Mouse (Mus musculus) embryonic facial prominence, embryonic 10.5 days (tissue): ENCODE measurements at regions not wholly inside any gene's neighbourhood (a gene's known extent, or its start where the extent isn't known, plus 50 kb on each side); places are given as distances from the start of the nearest gene placed in this dataset.
A peak's percentile ranks its signal among the peaks of the same experiment; 100 is the strongest.

Experiments
- DNase-seq: peaks from one replicate; pipeline ENCODE4 v3.0.0-alpha.2; 2017; ENCODE audit warnings: low spot score
- H3K27ac ChIP-seq: fragments of 300-500 bp; sonication (generic); replicated peaks from 2 replicates; pipeline ENCODE4 v1.5.1; 2016; ENCODE audit warnings: mild to moderate bottlenecking
- H3K27me3 ChIP-seq: fragments of 300-500 bp; sonication (generic); replicated peaks from 2 replicates; pipeline ENCODE4 v1.6.1; 2016; ENCODE audit warnings: low read depth, mild to moderate bottlenecking; ENCODE audit not compliant: poor library complexity, severe bottlenecking
- H3K36me3 ChIP-seq: fragments of 300-500 bp; sonication (generic); replicated peaks from 2 replicates; pipeline ENCODE4 v1.6.1; 2016; ENCODE audit warnings: mild to moderate bottlenecking, moderate library complexity
- H3K4me1 ChIP-seq: fragments of 300-500 bp; sonication (generic); 2 replicates; pipeline ENCODE4 v1.6.1; 2016
- H3K4me3 ChIP-seq: fragments of 300-500 bp; sonication (generic); 2 replicates; pipeline ENCODE4 v1.5.1; 2016; ENCODE audit warnings: mild to moderate bottlenecking, moderate library complexity
- H3K9me3 ChIP-seq: fragments of 300-500 bp; sonication (generic); 2 replicates; pipeline ENCODE4 v1.6.1; 2016; ENCODE audit warnings: mild to moderate bottlenecking
- whole genome bisulfite sequencing: fragments of 180-500 bp; shearing (Covaris S2); methylation state at CpG from one replicate; pipeline ENCODE4 v1.1.7; 2016; 5-methylcytosine and 5-hydroxymethylcytosine counted together

DNA sequence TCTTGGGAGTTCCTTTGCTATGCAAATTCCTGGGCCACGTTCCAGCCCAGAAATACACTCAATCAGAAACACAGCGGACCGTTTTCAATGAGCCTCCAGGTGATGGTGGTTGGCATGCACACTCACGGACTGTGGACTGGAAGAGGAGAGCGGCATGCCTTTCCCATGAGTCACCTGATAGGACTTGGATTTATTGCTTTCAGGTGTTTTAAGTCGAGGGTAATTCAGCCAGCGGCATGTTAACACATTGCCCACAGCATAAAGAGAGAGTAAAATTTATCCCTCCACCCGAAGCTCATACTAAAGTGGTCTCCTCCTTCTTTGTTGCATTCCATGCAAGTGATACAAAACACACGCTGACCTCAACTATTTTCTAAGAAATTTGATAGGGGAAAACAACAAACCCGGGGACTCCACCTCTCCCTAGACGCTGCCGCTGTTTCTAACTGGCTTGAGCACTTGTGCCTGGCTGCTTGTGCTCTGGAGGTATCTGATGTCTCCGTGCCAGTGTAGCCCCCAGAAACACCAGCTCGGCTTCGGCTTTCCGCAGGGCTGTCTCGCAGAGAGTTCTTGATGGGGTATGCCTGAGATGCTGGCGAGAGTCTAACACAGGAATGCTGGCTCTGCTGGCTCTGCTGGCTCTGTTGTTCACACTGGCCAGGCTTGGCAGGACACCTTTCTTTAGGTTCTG, 208.4 kb upstream of the Tgfbr2 start:
- WGBS: 28% methylated on average over 18 of the region's 18 CpGs
- DNase-seq: peak; percentile 60
- Histone ChIP-seq H3K4me1 (peaks cover 19% of the 10 kb centered on the region), H3K27ac (peak overlapping the region; percentile 81), H3K27me3 (no peaks in the 10 kb centered on the region), H3K36me3 (no peaks in the 10 kb centered on the region), H3K9me3 (no peaks in the 10 kb centered on the region), H3K4me3 (peak overlapping the region; percentile 38; the same call in 1 of the 2 replicates)

DNA sequence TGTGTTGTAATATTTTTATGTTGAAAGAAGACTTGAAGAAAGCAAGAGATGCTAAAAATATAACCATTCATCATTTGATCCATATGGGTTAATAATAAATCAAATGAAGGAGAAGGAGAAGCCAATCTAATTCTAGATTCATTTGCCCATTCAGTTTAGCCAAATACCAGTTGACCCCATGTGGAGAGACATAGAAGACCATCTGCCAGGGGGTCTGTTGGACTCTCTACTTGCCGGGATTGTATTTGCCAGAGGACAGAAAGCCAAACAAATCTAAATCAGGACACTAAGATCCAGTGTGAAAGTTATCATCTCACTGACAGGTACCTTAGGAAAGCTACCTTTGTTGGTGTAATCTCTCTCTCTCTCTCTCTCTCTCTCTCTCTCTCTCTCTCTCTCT, 202.5 kb upstream of the Tgfbr2 start:
- H3K27me3 ChIP-seq: no peaks in the 10 kb centered on the region
- no peak for DNase-seq
- no peaks in the 10 kb centered on the region for H3K9me3 ChIP-seq
- H3K4me3 ChIP-seq: no peak overlapping the region
- H3K4me1 ChIP-seq: no peaks in the 10 kb centered on the region
- H3K36me3 ChIP-seq: no peaks in the 10 kb centered on the region
- no peak overlapping the region for H3K27ac ChIP-seq
- WGBS: 73% methylated on average over 1 of the region's 1 CpGs

DNA sequence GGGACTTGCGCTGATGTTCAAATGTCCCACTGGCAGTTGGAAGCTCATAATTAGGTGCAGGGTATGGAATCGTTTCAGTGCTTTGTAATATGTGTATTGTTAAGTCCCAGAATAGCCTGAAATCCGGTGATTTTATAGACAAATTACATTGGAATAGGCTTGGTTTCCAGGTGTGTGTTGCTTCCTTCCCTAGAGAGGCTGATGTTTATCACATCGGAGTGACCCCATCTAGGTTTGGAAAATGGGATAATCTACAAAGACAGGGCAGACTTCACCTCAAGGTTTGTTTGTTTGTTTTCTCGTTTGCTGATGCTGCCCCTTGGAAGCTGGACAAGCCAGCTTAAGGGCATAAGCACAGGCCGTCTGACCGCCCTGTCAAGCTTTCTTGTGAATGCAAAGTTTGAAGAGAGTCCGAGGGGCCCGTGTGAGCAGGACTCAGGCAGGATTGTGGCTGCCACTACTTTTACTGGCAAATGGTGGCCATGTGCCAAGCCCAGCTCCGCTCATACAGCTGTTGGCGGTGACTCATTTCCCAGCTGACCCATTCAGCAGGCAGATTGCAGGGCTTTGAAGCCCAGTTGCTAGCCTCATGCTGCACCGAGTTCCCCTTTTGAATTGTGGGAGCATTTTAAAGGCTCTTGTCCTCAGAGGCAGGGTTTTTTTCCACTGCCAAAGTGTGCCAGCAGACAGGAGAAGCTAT, 200.6 kb upstream of the Tgfbr2 start:
- Histone ChIP-seq H3K27ac (no peak overlapping the region), H3K4me3 (no peak overlapping the region), H3K9me3 (no peaks in the 10 kb centered on the region), H3K36me3 (no peaks in the 10 kb centered on the region), H3K4me1 (no peaks in the 10 kb centered on the region), H3K27me3 (no peaks in the 10 kb centered on the region)
- DNase-seq: no peak
- 79% methylated on average over 12 of the region's 12 CpGs for WGBS

DNA sequence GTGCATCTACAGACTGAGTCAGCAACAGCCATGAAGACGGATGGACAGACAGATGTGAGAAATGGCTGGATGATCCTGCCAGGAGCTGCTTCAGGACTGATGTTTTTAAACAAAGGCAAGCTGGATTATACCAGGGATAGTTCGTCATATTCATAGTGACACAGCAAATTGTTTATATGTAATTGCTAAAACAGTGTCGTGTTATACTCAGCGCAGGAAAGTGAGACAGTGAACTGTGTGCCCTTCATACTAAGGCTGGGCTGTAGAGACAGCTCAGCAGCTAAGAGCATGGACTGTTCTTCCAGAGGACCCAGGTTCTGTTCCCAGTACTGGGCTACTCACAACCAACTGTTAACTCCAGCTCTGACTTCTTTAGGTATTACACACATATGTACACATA, 199.2 kb upstream of the Tgfbr2 start:
- Histone ChIP-seq H3K9me3 (no peaks in the 10 kb centered on the region), H3K27me3 (no peaks in the 10 kb centered on the region), H3K27ac (no peak overlapping the region), H3K4me1 (no peaks in the 10 kb centered on the region), H3K4me3 (no peak overlapping the region), H3K36me3 (no peaks in the 10 kb centered on the region)
- no peak for DNase-seq
- 90% methylated on average over 4 of the region's 4 CpGs for WGBS

DNA sequence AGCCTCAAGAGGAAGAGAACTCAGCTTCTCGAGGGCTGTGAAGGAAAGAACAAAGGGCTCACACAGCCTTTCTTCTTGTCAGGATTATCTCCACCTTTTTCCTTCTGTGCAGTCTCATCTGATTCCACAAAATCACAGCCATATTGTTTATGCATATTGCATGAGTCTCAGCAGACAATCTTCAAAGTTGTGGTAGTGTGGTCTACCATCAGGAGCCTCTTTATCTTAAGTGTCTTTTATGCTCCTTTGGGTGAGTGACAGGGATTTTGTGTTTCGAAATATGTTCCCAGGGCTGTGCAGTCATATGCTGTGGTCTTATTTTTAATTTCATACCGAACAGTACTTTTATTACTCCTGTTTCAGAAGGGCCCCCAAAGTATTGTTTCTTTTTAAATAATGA, 198.2 kb upstream of the Tgfbr2 start:
- Histone ChIP-seq H3K9me3 (no peaks in the 10 kb centered on the region), H3K36me3 (no peaks in the 10 kb centered on the region), H3K27ac (no peak overlapping the region), H3K27me3 (no peaks in the 10 kb centered on the region), H3K4me3 (no peak overlapping the region), H3K4me1 (no peaks in the 10 kb centered on the region; the same call in 1 of the 2 replicates)
- 74% methylated on average over 3 of the region's 3 CpGs for WGBS
- DNase-seq: no peak

DNA sequence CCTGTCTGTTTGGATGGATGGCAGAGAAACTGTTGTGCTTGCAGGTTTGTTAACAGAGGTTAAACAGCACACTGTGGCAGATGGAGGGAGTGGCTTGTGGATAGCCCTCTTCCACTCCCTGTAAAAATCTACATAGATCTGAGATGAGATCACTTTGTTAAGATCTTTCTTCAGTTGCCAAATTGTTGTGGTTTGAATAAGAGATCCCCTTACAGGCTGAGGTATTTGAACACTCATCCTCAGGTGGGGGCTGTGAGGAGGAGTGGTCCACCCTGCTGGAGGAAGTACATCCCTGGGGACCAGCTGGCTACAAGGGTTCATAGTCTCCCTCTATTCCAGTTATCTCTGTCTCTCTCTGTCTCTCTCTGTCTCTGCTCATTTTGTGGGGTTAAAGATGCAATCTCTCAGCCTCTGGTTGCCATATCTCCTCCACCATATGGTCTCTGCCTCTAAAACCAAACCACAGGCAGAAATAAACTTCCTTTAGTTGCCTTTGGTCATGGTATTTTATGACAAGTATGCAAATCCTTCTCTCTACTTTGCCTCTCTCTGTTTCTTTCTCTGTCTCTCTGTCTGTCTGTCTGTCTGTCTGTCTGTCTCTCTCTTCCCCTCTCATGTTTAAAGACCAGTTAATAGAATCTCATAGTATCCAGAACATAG, 194.0 kb upstream of the Tgfbr2 start:
- Histone ChIP-seq H3K4me3 (no peak overlapping the region), H3K27me3 (no peaks in the 10 kb centered on the region)

DNA sequence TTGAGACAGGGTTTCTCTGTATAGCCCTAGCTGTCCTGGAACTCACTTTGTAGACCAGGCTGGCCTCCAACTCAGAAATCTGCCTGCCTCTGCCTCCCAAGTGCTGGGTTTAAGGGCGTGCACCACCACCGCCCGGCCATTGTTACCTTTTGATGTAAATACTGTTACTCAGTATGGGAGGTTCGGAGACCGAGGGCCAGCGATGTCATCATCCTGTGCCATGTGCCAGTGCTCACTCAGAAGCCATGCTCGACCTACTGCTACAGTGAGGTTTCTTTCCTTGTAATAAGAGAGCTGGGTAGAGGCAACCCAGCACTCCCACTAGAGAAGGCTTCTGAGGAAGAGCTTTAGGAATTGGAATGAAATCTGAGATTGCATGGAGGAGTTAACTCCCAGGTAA, 191.6 kb upstream of the Tgfbr2 start:
- no peak for DNase-seq
- Histone ChIP-seq H3K4me3 (no peak overlapping the region), H3K9me3 (no peaks in the 10 kb centered on the region; the same call in 1 of the 2 replicates), H3K27me3 (no peaks in the 10 kb centered on the region), H3K4me1 (no peaks in the 10 kb centered on the region; the same call in 1 of the 2 replicates), H3K36me3 (no peaks in the 10 kb centered on the region), H3K27ac (no peak overlapping the region)
- WGBS: 89% methylated on average over 7 of the region's 7 CpGs

More for the DNA sequence above, 194.0 kb upstream of the Tgfbr2 start:
- Histone ChIP-seq H3K36me3 (no peaks in the 10 kb centered on the region), H3K4me1 (no peaks in the 10 kb centered on the region; the same call in 1 of the 2 replicates), H3K27ac (no peak overlapping the region), H3K9me3 (no peaks in the 10 kb centered on the region)
- DNase-seq: no peak

DNA sequence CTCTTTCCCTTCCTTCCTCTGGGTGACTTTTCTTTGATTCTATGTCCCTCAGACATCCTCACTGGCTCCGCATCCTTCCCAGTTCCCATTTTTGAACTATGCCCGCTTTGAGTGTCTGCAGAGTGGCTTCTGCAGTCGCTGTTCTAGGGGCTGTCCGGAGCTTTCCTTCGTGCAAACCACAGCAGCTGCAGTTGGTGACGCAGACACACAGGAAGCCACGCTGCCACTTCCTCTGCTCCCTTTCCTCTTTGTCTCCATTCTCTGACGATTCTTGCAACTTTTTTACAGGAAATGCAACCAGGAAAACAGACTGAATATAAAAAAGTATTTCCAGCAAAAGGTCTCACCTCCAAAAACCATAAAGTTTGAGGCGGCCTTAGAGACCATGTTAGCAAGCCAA, 191.0 kb upstream of the Tgfbr2 start:
- no peak for DNase-seq
- Histone ChIP-seq H3K9me3 (no peaks in the 10 kb centered on the region; the same call in 1 of the 2 replicates), H3K4me3 (no peak overlapping the region), H3K27ac (no peak overlapping the region), H3K4me1 (no peaks in the 10 kb centered on the region; the same call in 1 of the 2 replicates), H3K36me3 (no peaks in the 10 kb centered on the region), H3K27me3 (no peaks in the 10 kb centered on the region)
- WGBS: 81% methylated on average over 9 of the region's 9 CpGs

DNA sequence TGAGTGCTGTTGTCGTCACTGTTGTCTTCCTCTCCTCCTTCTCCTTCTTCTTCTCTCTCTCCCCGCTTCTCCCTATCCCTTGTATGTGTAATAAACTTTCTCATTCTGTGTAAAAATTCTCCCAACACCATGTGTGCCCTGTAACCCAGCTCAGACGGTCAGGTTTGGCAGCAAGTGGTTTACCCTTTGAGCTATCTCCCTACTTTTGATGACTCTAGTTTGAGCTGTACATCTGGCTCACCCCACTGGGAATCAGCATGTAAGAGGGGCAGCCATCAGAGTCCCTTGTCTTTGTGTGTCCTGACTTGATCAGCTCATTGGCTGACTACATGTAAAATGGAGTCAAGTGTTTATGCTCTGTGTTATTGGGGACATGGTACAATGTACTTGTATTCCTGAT, 190.5 kb upstream of the Tgfbr2 start:
- no peak for DNase-seq
- Histone ChIP-seq H3K4me3 (no peak overlapping the region), H3K9me3 (no peaks in the 10 kb centered on the region; the same call in 1 of the 2 replicates), H3K4me1 (no peaks in the 10 kb centered on the region; the same call in 1 of the 2 replicates), H3K36me3 (no peaks in the 10 kb centered on the region), H3K27ac (no peak overlapping the region), H3K27me3 (no peaks in the 10 kb centered on the region)
- 79% methylated on average over 3 of the region's 3 CpGs for WGBS

DNA sequence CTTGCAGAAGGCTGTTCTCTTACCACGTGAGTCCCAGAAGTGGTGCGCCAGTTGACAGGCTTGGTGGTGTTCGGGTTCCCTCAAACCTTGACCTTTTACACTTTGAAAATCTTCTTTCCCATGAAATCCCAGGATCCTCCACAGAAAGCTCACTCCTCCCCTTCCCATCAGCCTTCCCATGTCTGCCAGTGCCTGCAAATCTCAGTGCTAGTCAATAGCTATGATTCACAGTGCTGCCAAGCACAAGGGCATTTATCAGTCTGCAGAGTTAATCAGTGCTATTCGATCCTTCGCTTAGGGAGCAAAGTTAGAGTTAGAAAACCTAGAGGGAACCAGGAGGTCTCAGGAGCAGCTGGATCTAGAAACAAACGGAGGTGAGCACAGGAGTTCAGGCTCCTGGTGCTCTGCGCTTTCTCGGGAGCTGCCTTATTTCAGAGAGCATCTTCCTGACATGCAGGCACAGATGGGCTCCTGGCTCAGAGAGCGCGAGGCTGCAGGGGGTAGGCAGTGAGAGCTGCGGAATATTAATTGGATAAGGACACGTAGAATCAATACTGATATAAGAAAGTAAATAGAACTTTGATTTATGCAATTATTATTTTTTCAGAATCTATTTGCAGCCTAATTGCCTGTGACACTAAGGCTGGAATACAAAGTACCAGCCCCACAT, 190.0 kb upstream of the Tgfbr2 start:
- 82% methylated on average over 12 of the region's 12 CpGs for WGBS
- no peak overlapping the region for H3K27ac ChIP-seq
- H3K4me3 ChIP-seq: no peak overlapping the region
- DNase-seq: no peak
- no peaks in the 10 kb centered on the region; the same call in 1 of the 2 replicates for H3K9me3 ChIP-seq
- no peaks in the 10 kb centered on the region for H3K36me3 ChIP-seq
- H3K4me1 ChIP-seq: no peaks in the 10 kb centered on the region; the same call in 1 of the 2 replicates
- H3K27me3 ChIP-seq: no peaks in the 10 kb centered on the region

DNA sequence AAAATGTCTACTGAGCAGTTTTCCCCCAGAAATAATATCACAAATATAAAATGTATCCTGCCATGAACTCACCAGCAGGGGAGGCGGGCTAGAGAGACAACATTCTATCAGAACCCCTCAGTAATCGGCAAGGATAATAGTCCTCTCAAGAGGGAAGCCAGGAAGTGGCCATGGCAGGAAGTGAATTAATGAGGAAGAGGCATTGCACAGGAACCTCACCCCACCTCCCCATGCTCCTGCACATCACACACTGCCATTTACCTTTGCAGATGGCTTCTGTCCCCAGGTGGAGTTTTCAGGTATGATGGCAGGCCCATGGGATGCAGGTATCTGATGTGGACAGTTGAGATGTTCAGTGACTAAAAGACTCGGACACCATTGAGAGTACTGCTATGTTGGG, 185.9 kb upstream of the Tgfbr2 start:
- Histone ChIP-seq H3K27me3 (no peaks in the 10 kb centered on the region), H3K36me3 (no peaks in the 10 kb centered on the region)
- 79% methylated on average over 3 of the region's 3 CpGs for WGBS

DNA sequence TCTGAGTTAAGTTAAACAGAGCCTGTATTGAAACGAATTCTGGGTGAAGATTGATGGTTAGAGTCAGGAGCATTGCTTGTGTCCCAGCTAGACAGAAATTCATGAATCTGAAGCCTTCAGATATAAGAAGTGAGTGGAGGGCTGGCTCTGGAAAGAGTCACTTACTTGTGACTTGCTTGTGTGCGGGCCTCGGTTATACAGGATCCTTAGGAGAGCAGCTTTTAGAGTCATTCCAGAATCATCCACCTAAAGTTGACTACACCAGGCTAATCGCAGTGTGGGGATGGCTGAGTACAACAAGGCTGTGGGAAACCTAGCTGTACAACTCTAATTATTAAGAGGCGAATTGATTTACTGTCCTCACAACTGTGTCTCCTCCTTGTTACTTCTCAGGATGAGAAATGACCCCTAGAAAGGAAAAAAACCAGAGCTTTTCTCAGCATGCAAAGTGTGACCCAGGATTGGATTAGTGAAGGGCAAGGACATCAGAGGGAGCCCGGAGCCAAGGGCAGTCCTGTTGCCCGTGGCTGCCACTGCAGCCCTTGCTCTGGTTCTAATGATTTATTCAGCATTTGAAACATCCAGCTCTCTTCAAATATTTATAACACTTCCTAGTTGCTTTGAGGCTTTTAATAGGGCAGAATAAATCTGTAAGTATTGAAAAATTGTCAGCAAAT, 179.0 kb upstream of the Tgfbr2 start:
- Histone ChIP-seq H3K9me3 (no peaks in the 10 kb centered on the region), H3K4me3 (no peak overlapping the region), H3K27me3 (no peaks in the 10 kb centered on the region), H3K4me1 (no peaks in the 10 kb centered on the region), H3K36me3 (no peaks in the 10 kb centered on the region), H3K27ac (no peak overlapping the region)
- DNase-seq: no peak
- WGBS: 87% methylated on average over 7 of the region's 7 CpGs

More for the DNA sequence above, 185.9 kb upstream of the Tgfbr2 start:
- no peak for DNase-seq
- Histone ChIP-seq H3K27ac (no peak overlapping the region), H3K4me1 (no peaks in the 10 kb centered on the region), H3K9me3 (no peaks in the 10 kb centered on the region; the same call in 1 of the 2 replicates), H3K4me3 (no peak overlapping the region)
